Mouse (Mus musculus): ENCODE measurements around the gene Gm10226. TPM values are rescaled to one million over a fixed set of nuclear protein-coding genes. Genes with fewer than 3 reads are reported as not detected.

Gm10226 gene
- total and polyA plus RNA-seq, 3 experiments, result 1.1 to 3.2 TPM; not detected in 1

DNA sequence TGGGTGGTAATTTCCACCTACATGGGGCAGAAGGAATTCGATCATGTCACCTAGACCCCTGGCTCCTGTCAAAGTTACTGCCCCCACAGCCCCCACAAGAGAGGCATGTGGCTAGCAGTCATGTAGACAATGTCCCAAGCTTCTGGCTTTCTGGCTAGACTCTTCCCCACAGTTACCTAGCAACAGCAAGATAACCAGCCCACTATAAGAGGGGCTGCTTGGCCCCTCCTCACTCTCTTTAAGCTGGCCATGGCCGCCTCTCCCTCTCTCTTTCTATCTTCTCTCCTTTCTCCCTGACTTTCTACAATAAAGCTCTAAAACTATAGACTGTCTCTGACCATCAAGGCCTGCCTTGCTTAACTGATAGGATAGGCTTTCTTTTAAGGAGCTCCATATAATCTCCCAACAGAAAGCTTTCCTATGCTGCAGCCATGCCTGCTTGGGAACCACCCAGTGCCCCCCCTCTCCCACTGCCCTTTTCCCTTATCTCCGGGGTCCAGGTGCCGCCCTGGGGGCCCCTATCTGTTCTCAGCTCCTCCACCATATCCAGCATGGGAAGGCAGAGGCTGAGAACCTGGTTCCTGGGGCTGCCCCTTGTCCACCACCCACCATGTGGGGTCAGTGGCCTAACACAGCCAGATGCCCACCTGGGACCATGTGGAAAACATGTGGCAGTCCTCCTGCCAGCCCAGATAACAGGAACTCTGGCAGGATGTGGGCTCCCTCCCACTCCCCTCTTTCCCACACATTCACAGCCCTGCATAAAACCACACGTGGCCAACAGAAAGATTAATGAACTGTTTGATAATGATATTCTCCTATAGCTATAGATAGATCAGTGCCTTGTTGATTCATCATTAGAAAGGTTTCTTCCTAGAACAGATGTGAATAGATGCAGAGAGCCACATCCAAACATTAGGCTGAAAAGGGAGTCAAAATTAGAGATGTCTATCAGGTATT is 10.9 kb downstream of the Gm10226 start (continued):
- TF ChIP-seq USF2 (IDR thresholded peaks at IDR 0.05; ENCODE audit: borderline replicate concordance in 1 of 2, insufficient read depth in 1 of 2, low read depth in 1 of 2, low read length in 2 of 2), result no peak
- TF ChIP-seq GABPA (IDR thresholded peaks at IDR 0.05; ENCODE audit: low read depth, low read length), result no peak
- TF ChIP-seq ZNF384 (IDR thresholded peaks at IDR 0.05; ENCODE audit: low read depth, low read length), result no peak
- TF ChIP-seq POLR2A (IDR thresholded peaks at IDR 0.05; ENCODE audit: control insufficient read depth in 1 of 2, insufficient read depth in 1 of 2, low read depth in 1 of 2, low read length in 2 of 2, poor library complexity in 1 of 2), result no peak
- peak; percentile 82 for TF ChIP-seq MYC (IDR thresholded peaks at IDR 0.05; ENCODE audit: low read depth, low read length)
- no peak for TF ChIP-seq NRF1 (IDR thresholded peaks at IDR 0.05; ENCODE audit: insufficient read depth, low read depth, low read length, poor library complexity, severe bottlenecking)
- TF ChIP-seq ETS1 (IDR thresholded peaks at IDR 0.05; ENCODE audit: low read depth, low read length), result peak; percentile 59; the same call in 1 of the 2 replicates
- TF ChIP-seq RCOR1 (IDR thresholded peaks at IDR 0.05; ENCODE audit: low read depth, low read length), result peak; percentile 21; the same call in 1 of the 2 replicates
- no peak for TF ChIP-seq E2F4 (IDR thresholded peaks at IDR 0.05; ENCODE audit: borderline replicate concordance, low read depth, low read length)
- peak; percentile 76 to 89 for TF ChIP-seq EP300 (IDR thresholded peaks at IDR 0.05; ENCODE audit: low read depth in 1 of 2, low read length in 2 of 2)
- peak; percentile 38 for TF ChIP-seq SIN3A (IDR thresholded peaks at IDR 0.05; ENCODE audit: low read length)
- peak; percentile 92 for TF ChIP-seq TAL1 (IDR thresholded peaks at IDR 0.05; ENCODE audit: low read length)
- no peak for TF ChIP-seq JUND (IDR thresholded peaks at IDR 0.05; ENCODE audit: low read depth, low read length)
- no peak for TF ChIP-seq KAT2A (conservative IDR thresholded peaks at IDR 0.05; ENCODE audit: low read depth, low read length)

DNA sequence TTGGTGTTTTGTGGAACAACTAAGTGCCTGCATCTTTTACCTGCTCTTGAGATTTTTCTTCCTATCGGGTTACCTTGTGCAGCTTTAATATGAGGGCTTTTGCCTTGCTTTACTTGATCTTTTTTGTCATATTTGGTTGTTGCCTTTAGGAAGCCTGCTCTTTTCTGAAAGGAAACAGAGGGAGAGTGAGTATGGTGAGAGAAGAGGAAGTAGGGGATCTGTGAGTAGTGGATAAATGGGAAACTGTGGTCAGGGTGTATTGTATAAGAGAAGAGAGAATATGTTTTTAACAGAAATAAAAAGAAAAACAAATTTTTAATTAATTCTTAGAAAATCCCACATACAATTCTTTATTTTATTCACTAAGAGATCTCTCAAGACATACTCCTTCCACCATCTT is 11.8 kb downstream of the Gm10226 start:
- DNase-seq (ENCODE audit: low read depth, low spot score), result peak; percentile 81
- Histone ChIP-seq H3K79me2 (ENCODE audit: control insufficient read depth, insufficient read depth, low read length, poor library complexity) (no peaks in the 10 kb centered on the region; the same call in 1 of the 2 replicates), H3K9me3 (replicated peaks; ENCODE audit: insufficient read depth, low read length) (no peaks in the 10 kb centered on the region), H3K27ac (ENCODE audit: control insufficient read depth, low read depth, low read length) (peak overlapping the region; percentile 70), H3K9ac (ENCODE audit: control insufficient read depth, low read depth, low read length, poor library complexity, severe bottlenecking) (peak overlapping the region; percentile 8), H3K4me3 (ENCODE audit: control insufficient read depth in 1 of 2, insufficient read depth in 1 of 2, low read depth in 2 of 2, low read length in 2 of 2) (no peak overlapping the region; a peak in 1 of 4 replicates), H3K36me3 (ENCODE audit: control insufficient read depth in 1 of 2, insufficient read depth in 2 of 2, low read length in 2 of 2) (peaks cover 0 to 25% of the 10 kb centered on the region in 2 experiments; a peak in 2 of 4 replicates), H3K4me1 (ENCODE audit: control insufficient read depth in 1 of 2, insufficient read depth in 2 of 2, low read length in 2 of 2) (peaks cover 5 to 7% of the 10 kb centered on the region in 2 experiments), H3K27me3 (ENCODE audit: control insufficient read depth in 1 of 2, insufficient read depth in 2 of 2, low read length in 2 of 2) (no peaks in the 10 kb centered on the region)
- TF ChIP-seq ZC3H11A (IDR thresholded peaks at IDR 0.05; ENCODE audit: low read depth, low read length) (no peak), GATA1 (IDR thresholded peaks at IDR 0.05; ENCODE audit: low read depth, low read length) (peak; percentile 29; the same call in 1 of the 2 replicates), CHD1 (IDR thresholded peaks at IDR 0.05; ENCODE audit: low read depth, low read length) (0 out of 2 replicates have a peak, but pooled peaks have one; percentile 63), CHD2 (IDR thresholded peaks at IDR 0.05; ENCODE audit: low read length) (no peak), RCOR1 (IDR thresholded peaks at IDR 0.05; ENCODE audit: low read depth, low read length) (peak; percentile 46; the same call in 1 of the 2 replicates), TCF12 (IDR thresholded peaks at IDR 0.05; ENCODE audit: low read depth, low read length) (no peak), EP300 (IDR thresholded peaks at IDR 0.05; ENCODE audit: low read depth in 1 of 2, low read length in 2 of 2) (peak; percentile 64 to 71; a peak in 3 of 4 replicates), TBP (IDR thresholded peaks at IDR 0.05; ENCODE audit: low read depth, low read length) (no peak), TAL1 (IDR thresholded peaks at IDR 0.05; ENCODE audit: low read length) (0 out of 2 replicates have a peak, but pooled peaks have one; percentile 26)

Data from MEL (cell line).